Mouse (Mus musculus): ENCODE results near the gene Adgrf3. TPM values are rescaled to one million over a fixed set of nuclear protein-coding genes. Genes with fewer than 3 reads are reported as not detected.

The Adgrf3 gene
- polyA plus RNA-seq, 1 experiment from 2014 or later: 0.25 TPM

GRCm38 (mm10) chr5:30202221-30202620, 3.3 kb downstream of the Adgrf3 start:
- H3K9ac ChIP-seq: no peak overlapping the region
- no peak for ATAC-seq (replicated peaks; ENCODE audit: insufficient number of reproducible peaks, insufficient read depth, low FRiP score, low read depth)
- no peaks in the 10 kb centered on the region for H3K9me3 ChIP-seq (replicated peaks)
- H3K27ac ChIP-seq: no peak overlapping the region
- H3K4me1 ChIP-seq (replicated peaks): 0 out of 2 replicates have a peak, but pooled peaks cover 4% of the 10 kb centered on the region
- H3K36me3 ChIP-seq: no peaks in the 10 kb centered on the region
- H3K27me3 ChIP-seq: no peaks in the 10 kb centered on the region
- no peak overlapping the region for H3K4me2 ChIP-seq
- 79% methylated on average over 7 of the region's 7 CpGs for WGBS
- no peak overlapping the region for H3K4me3 ChIP-seq

- 0 out of 2 replicates have a peak, but pooled peaks cover 4% of the 10 kb centered on the region for H3K4me1 ChIP-seq (replicated peaks)
- no peak overlapping the region for H3K27ac ChIP-seq
- no peaks in the 10 kb centered on the region for H3K27me3 ChIP-seq
- H3K9ac ChIP-seq: no peak overlapping the region
- WGBS: 42% methylated on average over 5 of the region's 5 CpGs
- no peak overlapping the region for H3K4me3 ChIP-seq
- ATAC-seq (replicated peaks; ENCODE audit: insufficient number of reproducible peaks, insufficient read depth, low FRiP score, low read depth): 0 out of 2 replicates have a peak, but pooled peaks have one; percentile 25
- no peaks in the 10 kb centered on the region for H3K9me3 ChIP-seq (replicated peaks)
- H3K4me2 ChIP-seq: no peak overlapping the region
- H3K36me3 ChIP-seq: no peaks in the 10 kb centered on the region
These were observed 4.0 kb downstream of the Adgrf3 start for GRCm38 (mm10) chr5:30201521-30201920.

- no peak for ATAC-seq (replicated peaks; ENCODE audit: insufficient number of reproducible peaks, insufficient read depth, low FRiP score, low read depth)
- Histone ChIP-seq H3K9ac (no peak overlapping the region), H3K27ac (no peak overlapping the region), H3K4me2 (no peak overlapping the region), H3K4me1 (replicated peaks) (0 out of 2 replicates have a peak, but pooled peaks cover 8% of the 10 kb centered on the region), H3K36me3 (no peaks in the 10 kb centered on the region), H3K4me3 (no peak overlapping the region), H3K9me3 (replicated peaks) (no peaks in the 10 kb centered on the region), H3K27me3 (no peaks in the 10 kb centered on the region)
- WGBS: 63% methylated on average over 7 of the region's 7 CpGs
These were observed 7.3 kb downstream of the Adgrf3 start for GRCm38 (mm10) chr5:30198257-30198656.

GRCm38 (mm10) chr5:30195340-30195739, 10.2 kb downstream of the Adgrf3 start:
- 86% methylated on average over 5 of the region's 5 CpGs for WGBS
- Histone ChIP-seq H3K4me2 (no peak overlapping the region), H3K9ac (no peak overlapping the region), H3K4me3 (no peak overlapping the region), H3K36me3 (no peaks in the 10 kb centered on the region), H3K27me3 (no peaks in the 10 kb centered on the region), H3K4me1 (replicated peaks) (0 out of 2 replicates have a peak, but pooled peaks cover 4% of the 10 kb centered on the region), H3K27ac (no peak overlapping the region), H3K9me3 (replicated peaks) (no peaks in the 10 kb centered on the region)
- ATAC-seq (replicated peaks; ENCODE audit: insufficient number of reproducible peaks, insufficient read depth, low FRiP score, low read depth): no peak

GRCm38 (mm10) chr5:30192452-30192851, 13.1 kb downstream of the Adgrf3 start:
- Histone ChIP-seq H3K9me3 (replicated peaks) (no peaks in the 10 kb centered on the region), H3K4me3 (no peak overlapping the region), H3K27ac (no peak overlapping the region), H3K4me2 (no peak overlapping the region), H3K36me3 (peaks cover 22% of the 10 kb centered on the region; the same call in 1 of the 2 replicates), H3K4me1 (replicated peaks) (0 out of 2 replicates have a peak, but pooled peaks cover 4% of the 10 kb centered on the region), H3K27me3 (no peaks in the 10 kb centered on the region), H3K9ac (no peak overlapping the region)
- 61% methylated on average over 1 of the region's 1 CpGs for WGBS
- no peak for ATAC-seq (replicated peaks; ENCODE audit: insufficient number of reproducible peaks, insufficient read depth, low FRiP score, low read depth)

- 86% methylated on average over 12 of the region's 12 CpGs for WGBS
- H3K9ac ChIP-seq: no peak overlapping the region
- H3K4me3 ChIP-seq: no peak overlapping the region
- H3K4me2 ChIP-seq: no peak overlapping the region
- no peak overlapping the region for H3K27ac ChIP-seq
- no peaks in the 10 kb centered on the region for H3K9me3 ChIP-seq (replicated peaks)
- H3K4me1 ChIP-seq (replicated peaks): no peaks in the 10 kb centered on the region
- ATAC-seq (replicated peaks; ENCODE audit: insufficient number of reproducible peaks, insufficient read depth, low FRiP score, low read depth): no peak
- no peaks in the 10 kb centered on the region for H3K27me3 ChIP-seq
- H3K36me3 ChIP-seq: peaks cover 56% of the 10 kb centered on the region
These were observed 17.6 kb downstream of the Adgrf3 start for GRCm38 (mm10) chr5:30187687-30188485.

GRCm38 (mm10) chr5:30175811-30176210, 29.7 kb downstream of the Adgrf3 start:
- Histone ChIP-seq H3K27ac (no peak overlapping the region), H3K4me2 (no peak overlapping the region), H3K36me3 (peaks cover 77% of the 10 kb centered on the region), H3K27me3 (no peaks in the 10 kb centered on the region), H3K9me3 (replicated peaks) (no peaks in the 10 kb centered on the region), H3K4me3 (no peak overlapping the region), H3K9ac (no peak overlapping the region), H3K4me1 (replicated peaks) (peaks cover 14% of the 10 kb centered on the region)
- 79% methylated on average over 4 of the region's 4 CpGs for WGBS
- ATAC-seq (replicated peaks; ENCODE audit: insufficient number of reproducible peaks, insufficient read depth, low FRiP score, low read depth): no peak

- Histone ChIP-seq H3K27ac (peak overlapping the region; percentile 88), H3K9ac (no peak overlapping the region)
- WGBS: 58% methylated on average over 20 of the region's 20 CpGs
These were observed 32.4 kb downstream of the Adgrf3 start for GRCm38 (mm10) chr5:30172931-30173692.

GRCm38 (mm10) chr5:30172115-30172514, 33.4 kb downstream of the Adgrf3 start:
- Histone ChIP-seq H3K9ac (no peak overlapping the region), H3K4me3 (no peak overlapping the region), H3K9me3 (replicated peaks) (no peaks in the 10 kb centered on the region), H3K36me3 (peaks cover 76% of the 10 kb centered on the region), H3K27me3 (no peaks in the 10 kb centered on the region), H3K4me1 (replicated peaks) (peaks cover 19% of the 10 kb centered on the region), H3K4me2 (peak overlapping the region; percentile 27), H3K27ac (peak overlapping the region; percentile 88)
- peak; percentile 81 for ATAC-seq (replicated peaks; ENCODE audit: insufficient number of reproducible peaks, insufficient read depth, low FRiP score, low read depth)

More at GRCm38 (mm10) chr5:30172931-30173692, 32.4 kb downstream of the Adgrf3 start:
- Histone ChIP-seq H3K4me2 (no peak overlapping the region), H3K36me3 (peaks cover 76% of the 10 kb centered on the region), H3K4me1 (replicated peaks) (peaks cover 19% of the 10 kb centered on the region), H3K4me3 (no peak overlapping the region), H3K27me3 (no peaks in the 10 kb centered on the region), H3K9me3 (replicated peaks) (no peaks in the 10 kb centered on the region)
- no peak for ATAC-seq (replicated peaks; ENCODE audit: insufficient number of reproducible peaks, insufficient read depth, low FRiP score, low read depth)

GRCm38 (mm10) chr5:30170303-30170940, 35.1 kb downstream of the Adgrf3 start:
- H3K4me3 ChIP-seq: no peak overlapping the region
- H3K9me3 ChIP-seq (replicated peaks): no peaks in the 10 kb centered on the region
- H3K4me2 ChIP-seq: no peak overlapping the region
- no peak overlapping the region for H3K9ac ChIP-seq
- H3K4me1 ChIP-seq (replicated peaks): peaks cover 19% of the 10 kb centered on the region
- ATAC-seq (replicated peaks; ENCODE audit: insufficient number of reproducible peaks, insufficient read depth, low FRiP score, low read depth): no peak
- peaks cover 73% of the 10 kb centered on the region for H3K36me3 ChIP-seq
- H3K27ac ChIP-seq: peak overlapping the region; percentile 88
- H3K27me3 ChIP-seq: no peaks in the 10 kb centered on the region
- WGBS: 64% methylated on average over 5 of the region's 5 CpGs
